Mouse (Mus musculus) large intestine, adult 2 months (tissue): ENCODE data around the gene Heatr5a. TPM values are rescaled to one million over a fixed set of nuclear protein-coding genes. Genes with fewer than 3 reads are reported as not detected.
A peak's percentile ranks its signal among the peaks of the same experiment; 100 is the strongest.

Experiments
- DNase-seq: peaks from one replicate; pipeline ENCODE4 v3.0.0-alpha.2; 2012; ENCODE audit warnings: low read depth, low spot score
- WGBS: fragments of 180-500 bp; shearing (Covaris S2); methylation state at CpG from one replicate; pipeline ENCODE4 v1.1.7; 2018; 5-methylcytosine and 5-hydroxymethylcytosine counted together
- polyA plus RNA-seq: library from polyadenylated mRNA; depleted of rRNA; stranded (reverse); fragments of >200 nt; gene quantifications from 2 replicates; pipeline ENCODE4 v1.2.3, GENCODE M21; 2012

Gene Heatr5a
- polyA plus RNA-seq, 1 experiment = 19.4 TPM

DNA sequence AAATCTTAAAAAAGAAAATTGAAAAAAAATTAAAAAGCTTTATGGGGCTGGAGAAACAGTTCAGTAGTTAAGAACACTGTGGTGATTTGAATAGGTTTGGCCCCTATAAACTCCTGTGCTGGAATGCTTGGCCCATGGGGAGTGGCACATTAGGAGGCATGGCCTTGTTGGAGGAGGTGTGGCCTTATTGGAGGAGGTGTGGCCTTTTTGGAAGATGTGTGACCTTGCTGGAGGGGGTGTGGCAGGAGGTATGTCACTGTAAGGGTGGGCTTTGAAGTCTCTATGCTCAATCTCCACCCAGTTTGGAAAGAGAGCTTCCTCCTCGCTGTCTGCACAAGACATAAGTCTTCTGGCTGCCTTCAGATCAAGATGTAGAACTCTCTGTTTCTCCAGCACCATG, 3.3 kb upstream of the Heatr5a start:
- 100% methylated on average over 1 of the region's 1 CpGs for WGBS
- no peak for DNase-seq

DNA sequence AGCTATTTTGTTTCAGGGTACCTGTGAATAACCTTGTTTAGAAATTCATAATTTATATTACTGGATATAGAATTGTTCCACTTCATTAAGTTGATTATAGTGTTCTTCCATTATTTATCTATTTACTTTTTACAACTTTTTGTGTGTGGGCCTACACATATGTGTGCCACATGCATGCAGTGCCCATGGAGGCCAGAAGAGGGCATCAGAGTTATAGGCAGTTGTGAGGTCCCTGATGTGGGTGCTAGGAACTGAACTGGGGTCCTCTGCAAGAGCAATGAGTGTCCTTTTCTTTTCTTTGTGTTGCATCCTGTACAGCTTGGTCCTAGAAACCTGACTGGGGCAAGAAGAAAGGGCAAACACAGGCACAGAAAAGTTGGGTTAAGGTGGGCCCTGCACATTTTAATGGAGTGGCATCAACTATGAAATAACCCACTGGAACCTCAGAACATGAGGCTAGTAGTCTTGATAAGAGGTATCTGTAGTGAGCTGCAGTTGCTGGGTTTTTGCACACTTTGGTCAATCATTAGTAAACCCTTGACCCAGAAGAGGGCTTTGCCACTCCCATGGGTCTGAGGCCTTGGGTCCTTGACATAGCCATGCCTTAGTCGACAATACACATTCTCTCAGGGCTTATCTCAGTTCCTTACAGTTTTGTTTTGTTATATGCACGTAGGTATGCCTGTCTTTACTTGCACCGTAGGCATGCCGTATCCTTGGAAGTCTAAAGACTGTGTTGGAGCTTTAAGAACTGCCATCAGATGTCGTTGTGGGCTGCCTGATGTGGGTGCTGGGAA, 1.3 kb upstream of the Heatr5a start:
- no peak for DNase-seq
- WGBS = 91% methylated on average over 5 of the region's 5 CpGs

GRCm38 (mm10) chr12:51970352-51971069, 610 bp downstream of the Heatr5a start:
- no peak for DNase-seq
- WGBS = under 1% methylated on average over 35 of the region's 35 CpGs

GRCm38 (mm10) chr12:51969876-51970275, 1.2 kb downstream of the Heatr5a start:
- DNase-seq = no peak
- 15% methylated on average over 7 of the region's 7 CpGs for WGBS

GRCm38 (mm10) chr12:51969092-51969491, 2.0 kb downstream of the Heatr5a start:
- DNase-seq = no peak
- 65% methylated on average over 2 of the region's 2 CpGs for WGBS

GRCm38 (mm10) chr12:51967915-51968595, 3.1 kb downstream of the Heatr5a start:
- 56% methylated on average over 9 of the region's 9 CpGs for WGBS
- DNase-seq = no peak

DNA sequence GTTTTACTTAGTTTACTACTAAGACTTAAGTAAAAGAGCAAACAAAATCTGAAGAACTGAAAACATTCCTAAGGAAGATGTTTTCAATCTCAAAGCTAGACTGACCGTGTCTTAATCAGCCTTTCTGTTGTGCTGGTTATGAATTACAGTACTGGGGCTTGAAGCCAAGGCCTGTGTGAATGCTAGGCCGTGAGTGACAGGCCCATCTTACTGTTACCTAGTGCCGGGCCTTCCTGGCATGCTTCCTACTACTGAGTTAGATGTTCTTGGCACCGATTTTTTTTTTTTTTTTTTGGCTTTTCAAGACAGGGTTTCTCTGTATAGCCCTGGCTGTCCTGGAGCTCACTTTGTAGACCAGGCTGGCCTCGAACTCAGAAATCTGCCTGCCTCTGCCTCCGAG, 13.5 kb downstream of the Heatr5a start:
- 78% methylated on average over 6 of the region's 6 CpGs for WGBS
- no peak for DNase-seq

DNA sequence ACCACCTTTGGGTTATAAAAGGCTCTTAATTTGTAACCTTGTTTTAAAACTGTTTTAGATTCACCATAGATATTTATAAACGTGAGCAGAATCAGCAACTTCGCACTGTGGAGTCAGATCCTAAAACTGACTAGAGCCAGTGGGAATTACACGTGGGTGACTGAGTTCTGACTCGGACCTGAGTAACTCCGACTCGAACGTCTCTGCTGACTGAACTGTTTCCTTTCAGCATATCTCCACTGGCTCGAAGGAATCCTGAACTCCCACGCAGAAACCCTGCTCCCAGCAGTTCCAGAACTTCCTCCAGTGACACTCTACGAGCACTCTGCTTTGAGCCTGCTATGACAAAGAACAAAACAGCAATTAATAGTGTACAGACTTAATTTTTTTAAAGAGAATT, 18.8 kb downstream of the Heatr5a start:
- DNase-seq = no peak
- WGBS = 86% methylated on average over 10 of the region's 10 CpGs

DNA sequence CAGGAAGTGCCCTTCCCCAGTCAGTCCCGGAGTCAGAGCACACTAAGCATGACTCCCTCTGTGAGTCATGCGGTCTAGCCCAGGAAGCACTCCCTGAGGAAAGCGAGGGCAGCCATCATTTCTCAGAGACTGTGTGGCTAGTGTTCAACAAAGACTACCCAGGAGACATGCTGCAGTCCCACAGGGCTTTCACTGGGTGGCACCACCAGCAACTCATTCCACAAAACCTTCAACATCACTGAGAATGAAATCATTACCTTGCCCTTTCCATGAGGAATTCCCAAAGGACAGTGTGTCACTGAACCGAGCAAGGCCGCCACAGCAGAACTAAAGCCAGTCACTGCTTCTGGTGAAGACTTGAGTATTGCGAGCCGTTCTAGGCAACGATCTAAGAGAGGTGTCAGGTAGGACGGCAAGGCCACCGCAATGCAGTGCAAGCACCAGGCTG, 23.6 kb downstream of the Heatr5a start:
- WGBS = 74% methylated on average over 10 of the region's 10 CpGs
- no peak for DNase-seq

DNA sequence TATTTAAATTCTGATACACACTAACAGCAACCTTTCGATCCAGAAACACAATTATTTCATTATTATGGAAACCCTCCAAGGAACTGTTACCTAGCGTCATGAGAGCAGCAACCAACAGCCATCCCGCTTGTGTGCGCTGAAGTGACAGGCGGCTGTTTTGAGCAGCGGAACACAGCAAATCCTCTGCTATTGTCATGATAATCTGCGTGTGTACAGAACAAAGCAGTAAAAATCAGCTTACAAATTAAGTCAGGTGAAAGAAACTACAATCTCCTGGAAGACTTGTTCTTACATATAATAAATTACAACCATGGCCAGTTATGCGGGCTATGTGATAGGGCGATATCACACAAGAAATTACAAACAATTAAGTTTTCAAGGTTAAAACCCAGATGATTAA, 25.8 kb downstream of the Heatr5a start:
- no peak for DNase-seq
- 94% methylated on average over 9 of the region's 9 CpGs for whole genome bisulfite sequencing

GRCm38 (mm10) chr12:51939848-51940247, 31.3 kb downstream of the Heatr5a start:
- DNase-seq = no peak
- WGBS = 25% methylated on average over 4 of the region's 4 CpGs

DNA sequence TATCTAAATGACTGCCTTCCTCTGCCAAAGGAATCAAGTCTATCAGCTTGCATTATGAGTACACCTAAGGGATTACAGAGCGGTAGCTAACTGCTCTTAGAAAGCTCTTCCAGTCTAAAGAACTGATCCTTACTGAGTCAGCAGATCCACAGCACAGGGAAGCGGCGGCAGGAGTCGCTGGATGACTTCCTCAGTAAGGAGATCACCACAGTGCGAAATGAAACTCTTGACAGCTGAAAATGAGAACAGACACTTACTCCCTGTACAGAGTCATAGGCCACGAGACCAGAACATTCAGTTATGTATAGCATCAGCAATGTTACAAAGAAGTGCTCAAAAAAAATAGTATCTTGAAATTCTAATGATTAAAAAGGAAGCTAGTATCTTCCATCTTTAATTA, 33.2 kb downstream of the Heatr5a start:
- DNase-seq = no peak
- 91% methylated on average over 6 of the region's 6 CpGs for whole genome bisulfite sequencing

DNA sequence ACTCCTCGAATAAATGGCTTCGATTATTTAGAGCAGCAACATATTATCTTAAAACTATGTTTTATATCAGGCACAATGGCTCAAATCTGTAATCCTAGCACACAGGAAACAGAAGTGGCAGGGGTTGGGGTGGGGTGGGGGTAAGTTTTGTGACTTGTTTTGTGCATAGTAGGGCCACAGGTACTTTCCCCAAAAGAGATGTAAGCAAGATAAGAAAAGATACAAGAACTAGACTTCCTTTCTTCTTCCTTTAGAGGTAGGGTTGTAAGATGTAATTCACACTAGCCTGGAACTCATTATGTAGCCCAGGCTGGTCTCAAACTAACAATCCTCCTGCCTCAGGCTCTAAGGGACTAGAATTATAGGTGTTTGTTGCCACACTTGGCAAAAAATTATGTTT, 41.5 kb downstream of the Heatr5a start:
- DNase-seq = no peak
- WGBS = 95% methylated on average over 2 of the region's 2 CpGs

GRCm38 (mm10) chr12:51917191-51917590, 53.9 kb downstream of the Heatr5a start:
- no peak for DNase-seq
- WGBS = 79% methylated on average over 2 of the region's 2 CpGs

- WGBS = 39% methylated on average over 12 of the region's 12 CpGs
These were observed 56.0 kb downstream of the Heatr5a start for GRCm38 (mm10) chr12:51914903-51915670.

DNA sequence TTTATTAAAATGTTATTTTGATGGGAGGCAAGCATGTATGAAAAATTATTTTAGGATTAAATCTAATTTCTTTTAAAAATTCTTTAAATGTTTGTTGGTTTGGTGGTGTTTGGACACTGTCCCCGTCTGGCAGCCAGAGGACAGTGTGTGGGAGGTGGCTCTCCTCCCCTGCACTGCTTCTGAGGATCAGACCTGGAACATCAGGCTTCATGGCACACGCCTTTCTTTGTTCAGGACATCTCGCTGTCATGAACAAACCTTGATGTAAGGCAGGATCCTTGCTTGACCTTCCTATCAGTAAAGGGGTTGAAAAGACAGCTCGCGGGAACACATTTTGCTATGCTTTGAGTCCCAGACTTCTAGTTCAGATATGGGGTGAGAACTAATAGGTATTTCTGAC, 61.9 kb downstream of the Heatr5a start:
- WGBS = 76% methylated on average over 5 of the region's 5 CpGs
- DNase-seq = no peak

More at GRCm38 (mm10) chr12:51914903-51915670, 56.0 kb downstream of the Heatr5a start:
- DNase-seq = peak; percentile 44

- no peak for DNase-seq
- 84% methylated on average over 3 of the region's 3 CpGs for WGBS
These were observed 63.6 kb downstream of the Heatr5a start for GRCm38 (mm10) chr12:51907543-51907942.

- 90% methylated on average over 7 of the region's 7 CpGs for WGBS
- no peak for DNase-seq
These were observed 70.6 kb downstream of the Heatr5a start for GRCm38 (mm10) chr12:51900551-51900950.

DNA sequence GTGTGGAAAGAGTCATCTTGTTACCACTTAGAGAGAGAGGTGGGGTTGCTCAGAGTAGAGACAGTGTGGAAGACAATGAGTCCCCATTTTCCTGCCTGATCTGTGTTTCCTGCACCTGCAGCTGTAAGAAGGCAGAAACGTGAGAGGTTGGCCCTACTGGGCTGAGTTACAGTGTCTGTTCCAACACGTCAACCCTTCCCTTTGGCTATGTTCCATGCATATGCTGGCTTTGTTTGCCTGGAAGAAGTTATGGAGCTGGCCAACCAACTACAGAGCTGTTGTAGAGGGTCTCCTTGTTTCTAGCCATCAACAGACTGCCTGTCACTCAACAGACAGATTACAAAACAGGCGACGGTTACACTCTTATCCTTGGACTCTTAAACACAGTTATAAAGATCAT, 74.2 kb downstream of the Heatr5a start:
- WGBS = 53% methylated on average over 4 of the region's 4 CpGs
- no peak for DNase-seq

DNA sequence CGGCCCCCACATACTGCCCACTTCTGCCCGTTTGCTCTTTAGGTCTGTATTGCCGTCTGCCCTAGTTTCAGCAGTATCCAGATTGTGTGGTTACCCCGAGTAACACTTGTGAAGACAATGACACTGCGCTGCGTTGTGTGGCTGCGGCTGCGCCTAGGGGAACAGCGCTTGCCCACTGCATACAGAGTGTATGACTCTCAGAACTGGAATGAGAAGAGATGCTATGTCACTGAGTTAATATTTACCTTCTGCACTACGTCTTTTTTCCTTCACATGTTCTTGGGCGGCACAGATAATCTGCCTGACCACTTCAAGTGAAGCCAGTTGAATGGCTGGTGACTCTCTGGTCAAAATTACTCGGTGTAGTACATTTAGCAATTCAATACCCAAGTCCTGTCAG, 82.5 kb downstream of the Heatr5a start:
- 88% methylated on average over 12 of the region's 12 CpGs for WGBS

More for the DNA sequence above, 82.5 kb downstream of the Heatr5a start:
- no peak for DNase-seq
